Mouse (Mus musculus) hematopoietic stem cell, adult 5-6 weeks (primary cell): ENCODE results near the gene Prune1. TPM values are rescaled to one million over a fixed set of nuclear protein-coding genes. Genes with fewer than 3 reads are reported as not detected.
"Not testable (repeated sequence)": the region's sequence is repeated elsewhere in the genome, so short reads cannot be mapped to it uniquely, and the experiment has no call there.

Source experiments
- ATAC-seq, 2 experiments: fragments of 125-278 bp in 1 of 2; replicated peaks in 1 of 2; 2 replicates each; pipeline ENCODE4 v1.8.0; 2016 to 2017; ENCODE audit warnings: inconsistent platforms in 2 of 2, mild to moderate bottlenecking in 2 of 2, moderate number of reproducible peaks in 2 of 2, low read depth in 1 of 2, moderate TSS enrichment in 1 of 2; ENCODE audit not compliant: low FRiP score in 2 of 2, poor library complexity in 2 of 2, severe bottlenecking in 2 of 2, insufficient read depth in 1 of 2, low TSS enrichment in 1 of 2
- total RNA-seq: library from RNA; stranded (forward); fragments of 172-1452, 232-1000 nt; gene quantifications from 2 replicates; pipeline ENCODE4 v1.2.3, GENCODE M21; 2017

Prune1 gene
- total RNA-seq, 1 experiment from 2014 or later, result 9.8 TPM

GRCm38 (mm10) chr3:95231298-95232221 lies 50.3 kb downstream of the Prune1 start, which contains the start of gene Mllt11:
Mllt11 (minus strand) TSS chr3:95232171.
- no peak; a peak in 1 of 4 replicates for ATAC-seq

- no peak for ATAC-seq
These were observed 51.2 kb downstream of the Prune1 start for GRCm38 (mm10) chr3:95230495-95231297.

- 0 out of 4 replicates have a peak, but pooled peaks of 1 of the 2 experiments have one; percentile 14 for ATAC-seq
These were observed 51.9 kb downstream of the Prune1 start for GRCm38 (mm10) chr3:95229781-95230494.

- no peak for ATAC-seq
These were observed 52.7 kb downstream of the Prune1 start for GRCm38 (mm10) chr3:95228894-95229780.

GRCm38 (mm10) chr3:95228148-95228893 lies 53.6 kb downstream of the Prune1 start, which contains the start of gene Cdc42se1:
Cdc42se1 (plus strand) TSS chr3:95228732.
- ATAC-seq, result peak; percentile 60 to 76

GRCm38 (mm10) chr3:95227214-95227613 lies 54.7 kb downstream of the Prune1 start:
- no peak for ATAC-seq

GRCm38 (mm10) chr3:95224295-95224694 lies 57.6 kb downstream of the Prune1 start:
- ATAC-seq, result no peak

GRCm38 (mm10) chr3:95223041-95223440 lies 58.8 kb downstream of the Prune1 start:
- ATAC-seq, result no peak

GRCm38 (mm10) chr3:95218466-95219137 lies 63.3 kb downstream of the Prune1 start:
- ATAC-seq, result no peak

- peak; percentile 82 to 92 for ATAC-seq
These were observed 64.4 kb downstream of the Prune1 start, which contains the start of gene Gabpb2 for GRCm38 (mm10) chr3:95217255-95218134. Gabpb2 (minus strand) TSS chr3:95217916.

GRCm38 (mm10) chr3:95216655-95217254 lies 65.1 kb downstream of the Prune1 start:
- ATAC-seq, result no peak

- ATAC-seq, result no peak
These were observed 68.3 kb downstream of the Prune1 start for GRCm38 (mm10) chr3:95213609-95213975.

- ATAC-seq, result not testable (repeated sequence)
These were observed 68.8 kb downstream of the Prune1 start for GRCm38 (mm10) chr3:95212889-95213608.

GRCm38 (mm10) chr3:95210585-95210984 lies 71.3 kb downstream of the Prune1 start:
- no peak for ATAC-seq
